Mouse (Mus musculus) urinary bladder, postnatal 10 days (tissue): ENCODE data around the gene Klhl1.

ENCODE experiments used
- DNase-seq: peaks from one replicate; pipeline ENCODE4 v3.0.0; 2022; ENCODE audit warnings: low spot score

Gene Klhl1

GRCm38 (mm10) chr14:96518954-96519682 is at the start of gene Klhl1:
Gene Klhl1, minus strand, starts transcription at chr14:96519102.
- DNase-seq: no peak

- DNase-seq: no peak
Measured at GRCm38 (mm10) chr14:96553668-96554067, 34.8 kb upstream of the Klhl1 start.

GRCm38 (mm10) chr14:96518151-96518953 is 550 bp downstream of the Klhl1 start:
- no peak for DNase-seq

- no peak for DNase-seq
Measured at GRCm38 (mm10) chr14:96517727-96518126, 1.2 kb downstream of the Klhl1 start.

GRCm38 (mm10) chr14:96499936-96500335 is 19.0 kb downstream of the Klhl1 start:
- DNase-seq: no peak

GRCm38 (mm10) chr14:96471812-96472211 is 47.1 kb downstream of the Klhl1 start:
- no peak for DNase-seq

- no peak for DNase-seq
Measured at GRCm38 (mm10) chr14:96471336-96471735, 47.6 kb downstream of the Klhl1 start.

GRCm38 (mm10) chr14:96461756-96462155 is 57.1 kb downstream of the Klhl1 start:
- DNase-seq: no peak

- no peak for DNase-seq
Measured at GRCm38 (mm10) chr14:96392032-96392737, 126.7 kb downstream of the Klhl1 start.

- no peak for DNase-seq
Measured at GRCm38 (mm10) chr14:96362727-96363126, 156.2 kb downstream of the Klhl1 start.

GRCm38 (mm10) chr14:96348220-96348619 is 170.7 kb downstream of the Klhl1 start:
- no peak for DNase-seq

- DNase-seq: no peak
Measured at GRCm38 (mm10) chr14:96331069-96331468, 187.8 kb downstream of the Klhl1 start.

- DNase-seq: no peak
Measured at GRCm38 (mm10) chr14:96217805-96218441, 301.0 kb downstream of the Klhl1 start.

GRCm38 (mm10) chr14:96194795-96195194 is 324.1 kb downstream of the Klhl1 start:
- peak; percentile 17 for DNase-seq

- DNase-seq: no peak
Measured at GRCm38 (mm10) chr14:96174546-96174945, 344.4 kb downstream of the Klhl1 start.

GRCm38 (mm10) chr14:96143137-96143536 is 375.8 kb downstream of the Klhl1 start:
- no peak for DNase-seq

- no peak for DNase-seq
Measured at GRCm38 (mm10) chr14:96140246-96140645, 378.7 kb downstream of the Klhl1 start.

GRCm38 (mm10) chr14:96107396-96107795 is 411.5 kb downstream of the Klhl1 start:
- no peak for DNase-seq

- DNase-seq: no peak
Measured at GRCm38 (mm10) chr14:96081681-96082207, 437.2 kb downstream of the Klhl1 start.

GRCm38 (mm10) chr14:96065884-96066283 is 453.0 kb downstream of the Klhl1 start:
- DNase-seq: no peak
